Mouse (Mus musculus) liver, embryonic 12.5 days (tissue): ENCODE data around the gene Crygn. TPM values are rescaled to one million over a fixed set of nuclear protein-coding genes. Genes with fewer than 3 reads are reported as not detected.

ENCODE experiments used
- polyA plus RNA-seq: library from polyadenylated mRNA; unstranded; fragments of >200 nt; fragmentation: Nextera tagmentation; extraction: Ambion mirVana; gene quantifications from 2 replicates; pipeline ENCODE4 v1.2.1, GENCODE M21; 2016

Crygn gene
- polyA plus RNA-seq, 1 experiment from 2014 or later: not detected

Other genes with a start within 250 kb of the Crygn start
- gene Gbx1, start 230.8 kb downstream of the Crygn start, polyA plus RNA-seq: not detected in 2 replicates
- gene Asb10, start 217.0 kb downstream of the Crygn start, polyA plus RNA-seq: 0.11 TPM in 1 of 2 replicates, not detected in the other
- 0.05 TPM in 1 of 2 replicates, not detected in the other for gene 4931409K22Rik, start 201.2 kb downstream of the Crygn start, polyA plus RNA-seq
- 93.7 and 95.9 TPM in 2 replicates for gene Abcf2, start 180.5 kb downstream of the Crygn start, polyA plus RNA-seq
- gene Chpf2, start 171.3 kb downstream of the Crygn start, polyA plus RNA-seq: 16.6 and 17.6 TPM in 2 replicates
- gene Smarcd3, start 133.6 kb downstream of the Crygn start, polyA plus RNA-seq: 5.8 and 8.3 TPM in 2 replicates
- 16.9 and 17.5 TPM in 2 replicates for gene Nub1, start 72.5 kb downstream of the Crygn start, polyA plus RNA-seq
- 3.5 and 3.9 TPM in 2 replicates for gene Wdr86, start 27.3 kb downstream of the Crygn start, polyA plus RNA-seq
- gene Rheb, start 84.6 kb upstream of the Crygn start, polyA plus RNA-seq: 110 and 113 TPM in 2 replicates